Mouse (Mus musculus) retina, postnatal 1 day (tissue): Measurements from ENCODE around the gene Sgip1.

Experiments used
- DNase-seq: peaks from one replicate; pipeline ENCODE4 v3.0.0-alpha.2; 2012

Gene Sgip1

GRCm38 (mm10) chr4:102741287-102741686, at the start of gene Sgip1:
TSS of gene Sgip1 (plus strand) at chr4:102741297.
- DNase-seq: no peak

GRCm38 (mm10) chr4:102691402-102691801, 49.7 kb upstream of the Sgip1 start:
- peak; percentile 28 for DNase-seq

GRCm38 (mm10) chr4:102697966-102698365, 43.1 kb upstream of the Sgip1 start:
- DNase-seq: no peak

GRCm38 (mm10) chr4:102711731-102712130, 29.4 kb upstream of the Sgip1 start:
- no peak for DNase-seq

- DNase-seq: no peak
Observed at GRCm38 (mm10) chr4:102715532-102715931, 25.6 kb upstream of the Sgip1 start.

GRCm38 (mm10) chr4:102717123-102717828, 23.8 kb upstream of the Sgip1 start:
- DNase-seq: no peak

GRCm38 (mm10) chr4:102719535-102719934, 21.6 kb upstream of the Sgip1 start:
- DNase-seq: peak; percentile 63

GRCm38 (mm10) chr4:102719951-102720350, 21.1 kb upstream of the Sgip1 start:
- no peak for DNase-seq

- DNase-seq: no peak
Observed at GRCm38 (mm10) chr4:102724442-102724841, 16.7 kb upstream of the Sgip1 start.

- peak; percentile 55 for DNase-seq
Observed at GRCm38 (mm10) chr4:102730976-102731375, 10.1 kb upstream of the Sgip1 start.

GRCm38 (mm10) chr4:102734022-102734657, 7.0 kb upstream of the Sgip1 start:
- DNase-seq: peak; percentile 46

GRCm38 (mm10) chr4:102753334-102754090, 12.4 kb downstream of the Sgip1 start:
- DNase-seq: no peak

GRCm38 (mm10) chr4:102759095-102759890, 18.2 kb downstream of the Sgip1 start:
- DNase-seq: peak; percentile 97

- peak; percentile 95 for DNase-seq
Observed at GRCm38 (mm10) chr4:102760042-102760821, 19.1 kb downstream of the Sgip1 start.

GRCm38 (mm10) chr4:102762075-102762474, 21.0 kb downstream of the Sgip1 start:
- DNase-seq: peak; percentile 12

- no peak for DNase-seq
Observed at GRCm38 (mm10) chr4:102769070-102769469, 28.0 kb downstream of the Sgip1 start.

- DNase-seq: no peak
Observed at GRCm38 (mm10) chr4:102769936-102770335, 28.8 kb downstream of the Sgip1 start.

- peak; percentile 42 for DNase-seq
Observed at GRCm38 (mm10) chr4:102771598-102772357, 30.7 kb downstream of the Sgip1 start.

GRCm38 (mm10) chr4:102773225-102773624, 32.1 kb downstream of the Sgip1 start:
- no peak for DNase-seq

GRCm38 (mm10) chr4:102773841-102774240, 32.7 kb downstream of the Sgip1 start:
- peak; percentile 68 for DNase-seq

GRCm38 (mm10) chr4:102774549-102774948, 33.5 kb downstream of the Sgip1 start:
- no peak for DNase-seq
